Mouse (Mus musculus) heart, postnatal 14 days (tissue): ENCODE results near the gene Agrn. TPM values are rescaled to one million over a fixed set of nuclear protein-coding genes. Genes with fewer than 3 reads are reported as not detected.
A peak's percentile ranks its signal among the peaks of the same experiment; 100 is the strongest.

ENCODE experiments used
- DNase-seq, 2 experiments: peaks; one replicate each; pipeline ENCODE4 v3.0.0; 2021 to 2022
- intact Hi-C: fragments of 180-260 bp; cut with DNase I; formaldehyde crosslinking; loops from one replicate; pipeline ENCODE4 v1.15.1; 2025
- total RNA-seq, 2 experiments: library from RNA; stranded (reverse); gene quantifications; 2 replicates each; pipeline ENCODE4 v1.2.3; 2021

Agrn gene
- total RNA-seq, 2 experiments from 2014 or later: 71.8 to 72.6 TPM

DNA sequence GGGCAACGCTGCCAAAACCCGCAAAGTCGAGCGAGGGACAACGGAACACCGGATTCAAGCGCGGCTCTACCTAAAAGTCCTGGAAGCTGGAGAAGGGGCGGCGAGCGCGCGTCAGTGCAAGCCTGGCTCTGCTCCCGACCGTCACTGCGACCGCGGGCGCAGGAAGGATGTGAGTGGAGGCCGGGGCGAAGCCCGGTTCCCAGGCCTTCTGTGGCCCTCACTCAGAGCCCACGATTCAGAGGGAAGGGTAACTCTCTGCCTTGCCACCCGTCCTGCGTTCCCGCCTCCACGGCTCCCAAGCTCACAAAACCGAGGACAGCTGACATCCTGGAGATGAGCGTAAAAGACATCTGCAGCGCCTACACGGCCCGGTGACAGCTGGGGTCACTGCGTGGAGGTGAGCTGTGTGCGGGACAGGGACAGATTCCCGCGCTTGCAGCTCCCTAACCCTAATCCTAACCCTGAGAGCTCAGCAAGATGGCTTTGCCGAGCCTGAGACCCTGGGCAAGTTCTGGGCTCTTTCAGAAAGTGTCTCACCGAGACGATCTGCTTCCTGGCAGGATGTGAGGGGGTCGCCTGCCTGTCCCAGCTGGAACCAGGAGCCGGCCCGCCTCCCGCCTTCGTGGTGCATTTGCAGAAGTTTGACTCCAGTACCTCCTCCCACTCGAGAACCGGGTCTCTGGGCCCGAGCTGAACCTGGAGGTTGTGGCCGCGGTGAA is 6.3 kb upstream of the Agrn start:
- intact Hi-C loops: loop anchor here (2.0 kb wide), 1 partner anchor 27 kb away; no protein-coding TSS in a partner anchor
- DNase-seq: peak in 1 of 2 experiments; percentile 45

GRCm38 (mm10) chr4:156203001-156203412 is 5.7 kb upstream of the Agrn start, which contains the start of gene AW011738:
Gene AW011738 (plus strand): TSS chr4:156203304.
- peak; percentile 78 to 80 for DNase-seq
- intact Hi-C loops: loop anchor here (2.0 kb wide), 1 partner anchor 28 kb away; no protein-coding TSS in a partner anchor

DNA sequence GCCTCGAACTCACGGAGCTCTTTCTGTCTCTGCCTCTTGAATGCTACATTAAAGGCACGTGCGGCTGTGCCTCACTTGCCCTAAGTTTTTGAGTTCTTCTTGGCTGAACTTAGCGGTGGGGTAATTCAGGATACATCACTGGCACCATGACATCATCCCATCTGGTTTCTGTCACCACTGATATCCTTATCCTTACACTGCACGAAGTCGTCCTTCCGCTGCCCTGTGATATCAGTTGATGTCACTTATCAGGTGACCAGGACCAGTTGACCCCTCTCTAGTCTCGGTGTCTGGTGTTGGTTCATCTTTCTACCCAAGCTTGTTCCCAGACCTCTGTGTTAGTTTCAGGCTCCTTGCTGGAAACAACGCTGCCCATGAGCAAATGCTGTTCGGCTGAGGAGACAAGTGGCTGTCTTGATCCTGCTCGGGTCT is 5.2 kb upstream of the Agrn start:
- intact Hi-C loops: loop anchor here (2.0 kb wide), 1 partner anchor 28 kb away; no protein-coding TSS in a partner anchor
- DNase-seq: no peak

- intact Hi-C loops: no loop called here
- DNase-seq: no peak
These were observed 3.6 kb upstream of the Agrn start, which contains the start of gene Isg15 for GRCm38 (mm10) chr4:156200623-156201475. Gene Isg15 (minus strand): TSS chr4:156200818.

DNA sequence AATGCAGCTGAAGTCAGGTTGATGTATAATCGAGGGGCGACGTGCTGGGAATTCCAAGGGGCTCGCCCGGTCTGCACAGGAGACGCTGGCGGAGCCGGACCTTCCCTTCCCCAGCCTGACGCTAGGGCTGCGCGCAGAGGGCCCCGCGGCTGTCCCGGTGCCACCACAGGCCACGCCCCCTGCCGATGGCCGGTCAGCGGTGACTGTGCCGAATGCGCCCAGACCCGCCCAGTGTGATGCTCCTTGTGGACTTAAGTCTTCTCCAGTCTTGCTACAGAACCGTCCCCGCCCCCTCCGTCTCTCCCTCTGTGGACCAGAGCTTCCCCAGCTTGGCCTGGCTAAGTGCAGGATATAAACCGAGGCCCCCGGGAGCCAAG is 529 bp upstream of the Agrn start:
- peak; percentile 92 to 94 for DNase-seq
- intact Hi-C loops: no loop called here

DNA sequence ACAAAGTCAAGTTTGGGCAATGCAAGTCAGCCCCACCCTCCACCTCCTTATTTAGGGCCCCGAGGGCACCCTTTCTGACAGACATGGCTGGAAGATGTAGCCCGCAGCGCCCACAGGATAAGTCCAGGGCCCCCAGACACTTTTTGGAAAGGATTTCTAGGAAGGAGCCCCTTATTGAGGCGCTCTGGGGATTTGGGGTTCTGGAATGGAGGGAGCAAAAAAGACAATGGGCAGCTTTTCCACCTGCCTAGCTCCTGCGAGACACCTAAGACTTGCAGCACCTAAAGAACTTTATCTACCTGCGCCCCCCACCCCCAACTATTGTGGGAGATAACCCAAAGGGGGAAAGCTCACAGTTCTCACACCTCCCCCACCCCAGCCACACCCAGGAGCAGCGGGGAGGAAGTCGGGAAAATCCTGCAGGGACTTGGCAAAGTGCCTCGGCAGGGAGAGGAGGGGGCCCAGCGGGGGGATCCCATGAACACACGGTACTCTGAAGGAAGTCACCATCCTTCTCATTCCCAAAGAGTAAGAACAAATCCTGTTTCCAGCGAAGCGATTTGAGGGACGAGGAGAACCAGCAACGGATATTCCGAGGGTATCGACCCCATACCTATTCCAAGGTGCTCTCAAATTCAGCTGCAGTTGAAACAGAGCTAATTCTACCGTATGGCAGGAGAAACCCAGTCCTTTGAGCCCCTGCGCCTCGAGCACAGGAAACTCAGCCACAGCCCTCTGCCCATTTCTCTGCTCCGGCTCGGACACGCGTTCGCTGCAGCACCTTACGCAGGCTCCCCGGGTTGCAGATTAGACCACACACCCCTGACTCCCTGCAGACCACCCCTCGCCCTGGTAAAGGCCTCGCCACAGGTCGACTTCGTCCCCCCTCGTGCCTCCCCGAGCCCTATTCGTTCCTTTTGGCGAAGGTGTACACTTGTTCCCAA is 1.1 kb downstream of the Agrn start:
- DNase-seq: peak; percentile 77 to 79
- intact Hi-C loops: no loop called here

- no peak for DNase-seq
- intact Hi-C loops: loop anchor here (5.0 kb wide), 1 partner anchor 82 kb away; no protein-coding TSS in a partner anchor
These were observed 2.9 kb downstream of the Agrn start for GRCm38 (mm10) chr4:156194346-156194745.

GRCm38 (mm10) chr4:156193906-156194305 is 3.4 kb downstream of the Agrn start:
- intact Hi-C loops: loop anchor here (5.0 kb wide), 1 partner anchor 82 kb away; no protein-coding TSS in a partner anchor
- no peak for DNase-seq

DNA sequence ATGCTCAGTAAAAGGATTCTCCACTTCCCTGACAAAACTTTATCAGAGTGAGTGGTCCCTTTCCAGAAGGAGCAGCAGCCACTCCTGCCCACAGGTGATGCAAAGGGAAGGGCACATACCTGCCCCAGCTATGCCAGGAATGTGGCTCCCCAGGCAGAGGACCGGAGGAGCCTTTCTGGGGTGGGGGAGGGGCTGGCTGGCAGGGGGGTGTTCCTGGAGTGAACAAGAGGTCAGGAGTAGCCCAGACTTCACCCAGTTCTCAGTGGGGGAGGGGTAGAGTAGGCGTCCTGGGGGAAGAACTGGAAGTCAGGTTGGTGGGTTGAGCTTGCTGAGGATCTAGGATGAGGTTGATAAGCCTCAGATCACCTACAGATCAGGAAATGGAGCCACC is 4.1 kb downstream of the Agrn start:
- DNase-seq: no peak
- intact Hi-C loops: loop anchor here (5.0 kb wide), 1 partner anchor 81 kb away; no protein-coding TSS in a partner anchor

GRCm38 (mm10) chr4:156192421-156193199 is 4.7 kb downstream of the Agrn start:
- intact Hi-C loops: loop anchor here (5.0 kb wide), 1 partner anchor 80 kb away; no protein-coding TSS in a partner anchor

DNA sequence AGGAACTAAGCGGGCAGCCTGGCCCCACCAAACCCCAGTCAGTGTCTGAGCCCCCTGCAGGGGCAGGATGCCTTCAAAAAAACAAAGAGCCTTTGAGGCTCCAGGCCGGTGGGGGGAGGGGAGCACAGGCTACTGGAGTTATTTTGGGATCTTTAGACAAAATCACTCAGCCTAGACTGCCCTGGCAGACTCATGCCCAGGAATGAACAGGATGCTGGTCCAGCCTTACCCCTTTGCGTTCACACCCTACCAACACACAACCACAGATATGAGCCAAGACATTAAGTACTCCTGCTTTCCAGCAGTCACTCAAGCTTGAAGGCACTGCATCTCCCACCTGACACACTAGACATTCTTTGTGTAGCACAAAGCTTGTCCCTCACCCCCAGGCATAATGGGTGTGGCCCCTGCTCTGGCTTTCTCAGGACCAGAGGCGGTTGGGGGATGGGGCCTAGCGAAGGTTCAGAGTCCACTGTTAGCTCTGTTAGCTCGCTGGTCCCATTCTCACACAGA is 8.4 kb downstream of the Agrn start:
- peak; percentile 23 to 32 for DNase-seq
- intact Hi-C loops: no loop called here

More at GRCm38 (mm10) chr4:156192421-156193199, 4.7 kb downstream of the Agrn start:
- peak; percentile 44 to 56 for DNase-seq

- intact Hi-C loops: no loop called here
- no peak for DNase-seq
These were observed 9.0 kb downstream of the Agrn start for GRCm38 (mm10) chr4:156188162-156188810.

DNA sequence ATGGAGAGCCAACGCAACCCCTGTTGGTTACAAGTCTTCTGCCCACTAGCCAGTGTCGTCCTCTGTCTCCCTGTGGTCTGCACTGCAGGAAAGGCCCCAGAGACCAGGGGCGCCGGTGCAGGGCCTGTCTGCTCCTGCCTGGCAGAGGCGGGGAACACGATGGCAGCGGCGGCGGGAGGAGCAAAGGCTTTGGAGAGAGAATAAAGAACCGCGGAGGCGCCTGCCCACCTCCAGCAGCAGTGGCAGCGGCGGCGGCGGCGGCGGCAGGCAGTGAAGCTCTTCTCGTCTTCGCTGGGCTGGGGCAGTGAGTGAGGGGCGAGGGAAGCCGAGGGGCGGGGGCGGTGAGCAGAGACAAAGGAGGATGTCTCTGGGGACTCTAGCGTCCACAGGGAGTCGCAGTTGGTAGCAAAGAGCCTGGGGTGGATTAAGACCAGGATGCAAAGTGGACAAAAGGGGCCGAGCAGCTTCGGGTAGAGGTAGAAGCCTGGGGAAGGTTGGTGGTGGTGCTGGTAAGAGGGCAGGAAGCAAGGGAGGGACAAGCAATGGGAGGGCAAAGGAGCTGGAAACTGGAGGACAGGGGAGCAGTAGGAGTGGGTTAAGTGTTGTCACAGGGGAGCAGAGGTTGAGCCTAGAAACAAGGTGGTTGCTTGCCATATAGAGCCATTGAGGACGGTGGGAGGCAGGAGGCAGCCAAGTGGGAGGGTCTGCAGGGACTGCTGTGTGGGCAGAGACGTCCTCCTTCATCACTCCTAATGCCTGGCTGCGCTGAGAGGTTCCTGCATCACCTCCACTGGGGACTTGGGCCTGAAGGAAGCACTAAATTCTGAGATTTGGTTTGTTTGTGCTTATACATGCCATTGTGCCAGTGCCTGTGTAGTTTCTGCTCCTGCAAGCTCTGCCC is 11.1 kb downstream of the Agrn start:
- DNase-seq: peak in 1 of 2 experiments; percentile 16
- intact Hi-C loops: no loop called here

DNA sequence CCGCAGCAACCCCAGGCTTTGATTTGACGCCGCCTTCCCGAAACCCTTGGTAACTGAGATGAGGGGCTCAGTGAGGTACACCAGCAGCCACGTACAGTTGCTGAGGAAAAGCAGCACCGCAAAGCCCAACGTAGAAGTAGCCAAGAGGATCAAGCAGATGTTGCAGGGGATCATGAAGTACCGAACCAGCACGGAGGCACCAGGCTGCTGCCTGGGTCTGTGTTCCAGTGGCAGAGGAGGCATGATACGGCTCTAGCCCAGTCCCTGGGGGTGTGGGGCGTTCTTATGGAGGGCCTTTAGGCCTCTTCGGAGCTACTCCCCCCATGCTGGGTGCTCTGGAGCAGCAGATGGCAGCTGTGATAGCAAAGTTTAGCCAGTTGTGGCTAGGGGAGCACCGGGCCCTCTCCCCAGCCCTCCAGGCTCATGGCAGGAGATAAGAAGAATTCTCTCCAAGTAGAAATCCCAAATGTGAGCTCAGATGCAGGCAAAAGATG is 11.8 kb downstream of the Agrn start:
- intact Hi-C loops: no loop called here
- DNase-seq: no peak

- intact Hi-C loops: no loop called here
- peak in 1 of 2 experiments; percentile 14 for DNase-seq
These were observed 12.9 kb downstream of the Agrn start for GRCm38 (mm10) chr4:156184291-156184954.

- intact Hi-C loops: no loop called here
- no peak for DNase-seq
These were observed 13.5 kb downstream of the Agrn start for GRCm38 (mm10) chr4:156183747-156184146.

DNA sequence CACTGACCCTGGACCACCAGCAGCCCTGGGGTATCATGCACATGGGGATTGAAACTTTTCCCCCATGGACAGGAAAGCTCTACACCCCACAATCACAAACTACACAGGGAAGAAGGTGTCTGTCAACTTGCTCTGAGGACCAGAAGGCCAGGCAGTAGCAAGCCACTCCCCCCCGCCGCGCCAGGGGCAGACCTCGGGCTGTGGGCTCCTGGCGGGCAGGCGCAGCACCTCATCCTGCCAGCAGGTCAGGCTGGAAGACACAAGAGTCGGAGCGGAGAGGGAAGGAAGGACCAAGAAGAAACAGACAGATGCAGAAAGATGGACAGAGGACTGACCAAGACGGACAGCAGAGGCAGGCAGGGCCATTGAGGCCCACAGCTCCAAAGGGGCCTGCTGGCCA is 19.7 kb downstream of the Agrn start:
- DNase-seq: no peak
- intact Hi-C loops: no loop called here
